Mouse (Mus musculus) ES-E14 (cell line): ENCODE measurements around the gene Ddx23. TPM values are rescaled to one million over a fixed set of nuclear protein-coding genes. Genes with fewer than 3 reads are reported as not detected.

Source experiments
- DNase-seq: peaks from one replicate; pipeline ENCODE4 v3.0.0-alpha.2; 2013; ENCODE audit warnings: low read depth, low spot score
- H3K27ac ChIP-seq: 2 replicates; pipeline ENCODE4 v1.5.1; 2012; ENCODE audit warnings: low read depth, mild to moderate bottlenecking, low read length, moderate library complexity, mixed read lengths; ENCODE audit not compliant: poor library complexity, insufficient read depth, severe bottlenecking
- H3K36me3 ChIP-seq: 2 replicates; pipeline ENCODE4 v1.6.1; 2012; ENCODE audit warnings: mild to moderate bottlenecking, low read length, moderate library complexity, mixed read lengths; ENCODE audit not compliant: control insufficient read depth, poor library complexity, insufficient read depth, severe bottlenecking
- H3K4me1 ChIP-seq, 2 experiments: fragments of 150-350 bp in 1 of 2; sonication (generic) in 1 of 2; 2 replicates each; pipeline ENCODE4 v1.6.1; 2012; ENCODE audit warnings: low read length in 2 of 2, mild to moderate bottlenecking in 1 of 2, mixed read lengths in 1 of 2; ENCODE audit not compliant: control insufficient read depth in 2 of 2, insufficient read depth in 2 of 2, poor library complexity in 1 of 2
- H3K4me3 ChIP-seq, 2 experiments: fragments of 150-350 bp in 1 of 2; sonication (generic) in 1 of 2; 2 replicates each; pipeline ENCODE4 v1.5.1; 2012; ENCODE audit warnings: low read length in 2 of 2, low read depth in 1 of 2, mild to moderate bottlenecking in 1 of 2, mixed read lengths in 1 of 2; ENCODE audit not compliant: insufficient read depth in 1 of 2, poor library complexity in 1 of 2, severe bottlenecking in 1 of 2
- H3K9ac ChIP-seq: 2 replicates; pipeline ENCODE4 v1.6.1; 2012; ENCODE audit warnings: low read depth, mild to moderate bottlenecking, low read length, mixed read lengths; ENCODE audit not compliant: poor library complexity, insufficient read depth, severe bottlenecking
- H3K9me3 ChIP-seq: fragments of 150-350 bp; sonication (generic); 2 replicates; pipeline ENCODE4 v1.6.1; 2012; ENCODE audit warnings: low read depth, mild to moderate bottlenecking, low read length; ENCODE audit not compliant: control insufficient read depth, insufficient read depth
- CHD2 ChIP-seq: IDR thresholded peaks from 2 replicates; pipeline ENCODE4 v1.6.1; 2014; ENCODE audit warnings: mild to moderate bottlenecking, low read depth, low read length, inconsistent platforms
- HCFC1 ChIP-seq: IDR thresholded peaks from 2 replicates; pipeline ENCODE4 v1.6.1; 2012; ENCODE audit warnings: low read length, inconsistent platforms, borderline replicate concordance; ENCODE audit not compliant: insufficient read depth
- MAFK ChIP-seq: IDR thresholded peaks from 2 replicates; pipeline ENCODE4 v1.6.1; 2014; ENCODE audit warnings: mild to moderate bottlenecking, low read depth, low read length, inconsistent platforms; ENCODE audit not compliant: insufficient read depth
- ZC3H11A ChIP-seq: IDR thresholded peaks from 2 replicates; pipeline ENCODE4 v1.6.1; 2012; ENCODE audit warnings: low read depth, mild to moderate bottlenecking, inconsistent platforms, low read length, borderline replicate concordance
- ZNF384 ChIP-seq: IDR thresholded peaks from 2 replicates; pipeline ENCODE4 v1.6.1; 2012; ENCODE audit warnings: low read depth, low read length, inconsistent platforms
- in situ Hi-C, 2 experiments: fragments of 600-800 bp; cut with MboI; formaldehyde crosslinking; loops; one replicate each; pipeline ENCODE4 v1.15.1; 2025; ENCODE audit warnings: low sequenced_read_pairs in 2 of 2, inconsistent platforms in 1 of 2; ENCODE audit not compliant: unreplicated experiment in 2 of 2
- total RNA-seq: library from RNA; depleted of rRNA; stranded (reverse); fragments of 300-350 nt; gene quantifications from 2 replicates; pipeline ENCODE4 v1.2.3, GENCODE M21; 2012

The Ddx23 gene
- total RNA-seq, 1 experiment = 147 TPM

- TF ChIP-seq ZC3H11A (no peak), HCFC1 (no peak), ZNF384 (no peak), CHD2 (no peak), MAFK (no peak)
- Histone ChIP-seq H3K4me3 (0 out of 4 replicates have a peak overlapping the region, but pooled peaks of 1 of the 2 experiments have one; percentile 34), H3K9ac (no peak overlapping the region; the same call in 1 of the 2 replicates), H3K27ac (peak overlapping the region; percentile 59; the same call in 1 of the 2 replicates), H3K9me3 (no peaks in the 10 kb centered on the region), H3K4me1 (peaks cover 7 to 43% of the 10 kb centered on the region in 2 experiments), H3K36me3 (no peaks in the 10 kb centered on the region)
- DNase-seq = no peak
- in situ Hi-C loops = no loop called here
These were observed 36.6 kb downstream of the Ddx23 start for GRCm38 (mm10) chr15:98626078-98626477.

DNA sequence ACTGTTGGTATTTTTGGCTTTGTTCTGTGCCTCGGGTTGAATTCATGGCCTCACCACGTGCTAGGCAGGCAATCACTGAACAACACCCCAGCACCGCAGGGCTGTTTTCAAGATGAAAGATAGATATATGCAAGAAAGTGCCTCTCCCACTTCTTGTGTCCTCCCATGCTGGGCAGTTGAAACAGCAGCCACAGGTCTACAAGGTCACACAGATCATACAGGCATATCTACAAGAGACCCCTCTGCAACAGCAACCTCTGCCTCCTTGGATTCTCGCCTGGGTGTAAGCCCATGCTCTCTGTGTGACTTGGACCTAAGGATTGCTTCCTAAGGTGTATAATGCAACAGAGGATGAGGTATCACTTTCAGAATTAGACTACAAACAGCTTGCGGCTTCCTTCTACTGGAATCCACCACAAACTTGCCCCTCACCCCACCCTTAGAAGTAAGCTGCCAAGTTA is 39.3 kb downstream of the Ddx23 start:
- Histone ChIP-seq H3K4me1 (peaks cover 6 to 30% of the 10 kb centered on the region in 2 experiments), H3K9ac (no peak overlapping the region), H3K4me3 (no peak overlapping the region), H3K9me3 (no peaks in the 10 kb centered on the region), H3K27ac (no peak overlapping the region), H3K36me3 (no peaks in the 10 kb centered on the region)
- TF ChIP-seq CHD2 (no peak), MAFK (no peak), HCFC1 (no peak), ZNF384 (no peak), ZC3H11A (no peak)
- no peak for DNase-seq
- in situ Hi-C loops = no loop called here

- H3K27ac ChIP-seq = no peak overlapping the region
- in situ Hi-C loops = no loop called here
- no peak for TF ChIP-seq ZC3H11A
- TF ChIP-seq CHD2 = no peak
- no peak for TF ChIP-seq MAFK
- TF ChIP-seq HCFC1 = no peak
- TF ChIP-seq ZNF384 = no peak
These were observed 40.0 kb downstream of the Ddx23 start for GRCm38 (mm10) chr15:98622721-98623120.

GRCm38 (mm10) chr15:98622199-98622598 is 40.5 kb downstream of the Ddx23 start:
- Histone ChIP-seq H3K36me3 (no peaks in the 10 kb centered on the region), H3K4me3 (no peak overlapping the region; a peak in 1 of 4 replicates), H3K27ac (no peak overlapping the region), H3K9me3 (no peaks in the 10 kb centered on the region), H3K4me1 (peaks cover 3 to 25% of the 10 kb centered on the region in 2 experiments), H3K9ac (no peak overlapping the region)
- no peak for TF ChIP-seq ZNF384
- no peak for TF ChIP-seq MAFK
- no peak for TF ChIP-seq ZC3H11A
- TF ChIP-seq HCFC1 = no peak
- no peak for TF ChIP-seq CHD2
- DNase-seq = no peak
- in situ Hi-C loops = no loop called here

More at GRCm38 (mm10) chr15:98622721-98623120, 40.0 kb downstream of the Ddx23 start:
- Histone ChIP-seq H3K4me1 (peaks cover 6 to 25% of the 10 kb centered on the region in 2 experiments), H3K9me3 (no peaks in the 10 kb centered on the region), H3K36me3 (no peaks in the 10 kb centered on the region), H3K9ac (no peak overlapping the region), H3K4me3 (no peak overlapping the region)
- DNase-seq = no peak

DNA sequence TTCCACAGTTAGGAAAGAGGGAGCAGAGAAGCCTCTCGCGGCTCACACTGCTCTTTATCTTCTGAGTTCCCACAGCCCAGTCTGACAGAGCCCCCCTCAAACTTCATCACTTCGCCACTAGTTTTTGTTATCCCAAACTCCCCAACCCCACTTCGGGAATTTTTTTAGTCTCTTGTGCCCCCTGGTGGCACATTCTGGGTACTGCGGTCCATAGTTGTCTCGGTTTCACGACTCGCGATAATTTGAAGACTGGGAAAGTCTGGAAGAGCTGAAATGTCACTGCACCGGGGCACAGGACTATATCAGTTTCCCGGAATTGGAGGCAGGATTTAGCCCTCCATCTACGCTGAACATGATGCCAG is 45.5 kb downstream of the Ddx23 start:
- no peaks in the 10 kb centered on the region for H3K36me3 ChIP-seq
- no peak overlapping the region for H3K27ac ChIP-seq
- DNase-seq = peak; percentile 86
- TF ChIP-seq CHD2 (peak; percentile 85), MAFK (no peak), ZNF384 (0 out of 2 replicates have a peak, but pooled peaks have one; percentile 34), HCFC1 (no peak; the same call in 1 of the 2 replicates), ZC3H11A (peak; percentile 67; the same call in 1 of the 2 replicates)
- H3K4me1 ChIP-seq = peaks cover 0 to 8% of the 10 kb centered on the region in 2 experiments; a peak in 3 of 4 replicates
- H3K9ac ChIP-seq = 0 out of 2 replicates have a peak overlapping the region, but pooled peaks have one; percentile 30
- in situ Hi-C loops = loop anchor here in 1 of 2 experiments (5.0 kb wide), 1 partner anchor 40 kb away; no protein-coding TSS in a partner anchor
- no peak overlapping the region for H3K4me3 ChIP-seq
- H3K9me3 ChIP-seq = no peaks in the 10 kb centered on the region
